Mouse (Mus musculus): ENCODE measurements around the gene Pdia3.

- no peak for TF ChIP-seq CTCF (IDR thresholded peaks at IDR 0.05)
- peak; percentile 98 for TF ChIP-seq POLR2A (IDR thresholded peaks at IDR 0.05; ENCODE audit: insufficient read depth, low read depth, low read length)
Measured at GRCm38 (mm10) chr2:121448739-121449535, 35.4 kb downstream of the Pdia3 start, which contains the start of gene Serf2.
